Mouse (Mus musculus): ENCODE measurements around the gene Lyst.
"Not testable (repeated sequence)": the region's sequence is repeated elsewhere in the genome, so short reads cannot be mapped to it uniquely, and the experiment has no call there.

Gene Lyst

GRCm38 (mm10) chr13:13784420-13784936, 194.3 kb downstream of the Lyst start:
- DNase-seq: no peak

DNA sequence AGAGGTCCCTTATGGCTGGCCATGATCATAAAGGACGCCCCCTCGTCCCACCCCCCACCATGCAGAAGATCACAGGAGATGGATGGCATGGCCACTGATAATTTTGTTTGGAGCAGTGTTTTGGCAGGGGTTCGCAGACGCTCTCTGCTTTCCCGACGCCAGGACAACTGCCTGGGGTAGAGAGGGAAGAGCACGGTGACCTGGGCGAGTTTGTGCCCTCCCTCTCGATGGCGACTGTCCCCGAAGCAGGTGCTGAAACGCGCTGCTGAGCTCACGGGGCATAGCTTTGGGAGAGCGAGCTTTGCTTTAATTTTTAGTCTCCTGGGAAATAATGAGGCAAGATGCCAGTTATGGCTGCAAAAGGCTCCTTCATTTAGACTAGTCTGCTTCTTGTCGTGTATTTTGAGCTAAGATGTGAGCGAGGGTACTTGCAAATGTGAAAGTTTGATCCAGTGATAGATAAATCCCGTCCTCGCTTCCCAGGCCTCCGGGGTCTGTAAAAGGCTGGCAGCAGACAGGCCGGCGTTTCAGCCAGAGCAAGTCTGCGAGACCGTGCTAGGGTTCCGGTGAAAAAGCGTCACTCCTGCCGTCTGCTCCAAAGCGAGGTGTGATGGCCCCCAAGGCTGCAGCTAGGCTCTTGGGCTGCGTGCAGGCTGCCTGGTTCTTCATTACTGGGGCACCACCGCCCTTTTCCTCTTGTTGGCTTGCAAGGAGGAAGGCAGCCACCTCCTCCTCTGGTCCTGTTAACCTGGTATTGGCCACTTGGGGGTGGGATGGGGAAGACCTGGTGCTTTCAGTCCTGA, 195.0 kb downstream of the Lyst start:
- no peak for DNase-seq

- DNase-seq: no peak
These were observed 196.8 kb downstream of the Lyst start for GRCm38 (mm10) chr13:13786971-13787370.

DNA sequence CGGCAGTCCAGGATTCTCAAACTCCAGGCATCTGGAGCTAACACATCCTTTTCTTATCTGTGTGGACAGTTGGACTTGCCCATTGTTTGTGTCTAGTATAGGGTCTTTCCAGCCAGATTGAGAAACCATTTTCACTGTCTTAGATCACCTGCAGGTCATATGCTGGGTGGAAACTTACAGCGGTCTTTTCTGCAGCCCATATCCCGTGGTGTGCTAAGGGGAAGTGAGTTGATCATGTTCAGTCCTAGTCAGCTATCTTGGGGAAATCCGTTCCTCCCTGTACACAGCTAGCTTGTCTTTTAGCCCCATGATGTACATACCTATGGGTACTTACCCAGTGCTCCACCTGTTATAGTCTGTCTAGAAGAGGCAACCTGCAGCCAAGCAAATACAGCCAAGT, 197.9 kb downstream of the Lyst start:
- no peak for DNase-seq

- DNase-seq: peak; percentile 31
These were observed 201.8 kb downstream of the Lyst start for GRCm38 (mm10) chr13:13791981-13792380.

DNA sequence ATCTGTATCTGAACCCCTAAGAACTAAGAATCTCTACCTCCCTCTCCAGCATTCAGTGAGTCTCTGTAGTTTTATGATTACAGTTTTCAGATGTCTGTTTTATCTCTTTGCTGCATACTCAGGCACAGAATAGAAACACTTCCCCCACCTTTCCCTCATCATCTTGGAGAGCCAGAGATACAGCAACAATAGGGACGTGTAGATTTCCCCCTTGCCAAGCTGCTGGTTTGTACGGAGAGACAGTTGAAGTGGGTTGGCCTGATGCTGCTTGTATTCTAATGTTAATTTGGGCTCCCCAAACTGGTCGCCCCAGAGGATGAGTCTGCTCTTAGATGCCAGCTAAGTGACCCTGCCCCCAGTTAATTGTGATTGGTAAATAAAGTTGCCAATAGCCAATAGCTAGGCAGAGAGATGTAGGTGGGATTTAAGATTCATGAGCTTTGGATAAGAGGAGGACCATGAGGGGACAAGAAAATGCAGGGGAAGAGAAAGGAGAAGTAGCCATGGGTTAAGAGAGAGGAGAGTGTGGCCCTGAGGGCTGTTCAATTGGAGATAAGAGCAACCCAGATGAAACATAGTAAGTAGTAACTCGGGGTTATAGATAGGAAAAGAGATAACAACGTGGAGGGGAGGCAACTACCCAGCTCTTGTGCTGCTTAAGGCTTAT, 205.1 kb downstream of the Lyst start:
- DNase-seq: no peak

GRCm38 (mm10) chr13:13796082-13796481, 205.9 kb downstream of the Lyst start:
- no peak for DNase-seq

DNA sequence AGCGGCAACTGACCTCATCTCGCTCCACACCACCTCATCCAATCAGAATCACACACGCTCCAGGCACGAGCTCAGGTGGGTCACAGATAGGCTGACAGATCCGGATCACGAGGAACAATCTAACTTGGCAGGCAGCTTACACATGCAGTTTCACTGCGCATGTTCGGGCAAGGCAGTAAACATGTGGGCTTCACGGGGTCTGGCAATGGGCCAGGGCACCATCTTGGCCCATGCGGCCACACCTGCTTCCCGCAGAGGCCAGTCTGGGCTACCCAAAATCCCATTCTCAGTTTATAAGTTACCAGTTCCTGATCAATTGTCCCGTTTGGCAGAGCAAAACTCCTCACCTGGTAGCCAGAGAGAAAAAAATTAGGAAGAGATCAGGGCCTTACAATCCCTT, 207.6 kb downstream of the Lyst start:
- DNase-seq: not testable (repeated sequence)

- DNase-seq: no peak
These were observed 208.6 kb downstream of the Lyst start for GRCm38 (mm10) chr13:13798775-13799174.

DNA sequence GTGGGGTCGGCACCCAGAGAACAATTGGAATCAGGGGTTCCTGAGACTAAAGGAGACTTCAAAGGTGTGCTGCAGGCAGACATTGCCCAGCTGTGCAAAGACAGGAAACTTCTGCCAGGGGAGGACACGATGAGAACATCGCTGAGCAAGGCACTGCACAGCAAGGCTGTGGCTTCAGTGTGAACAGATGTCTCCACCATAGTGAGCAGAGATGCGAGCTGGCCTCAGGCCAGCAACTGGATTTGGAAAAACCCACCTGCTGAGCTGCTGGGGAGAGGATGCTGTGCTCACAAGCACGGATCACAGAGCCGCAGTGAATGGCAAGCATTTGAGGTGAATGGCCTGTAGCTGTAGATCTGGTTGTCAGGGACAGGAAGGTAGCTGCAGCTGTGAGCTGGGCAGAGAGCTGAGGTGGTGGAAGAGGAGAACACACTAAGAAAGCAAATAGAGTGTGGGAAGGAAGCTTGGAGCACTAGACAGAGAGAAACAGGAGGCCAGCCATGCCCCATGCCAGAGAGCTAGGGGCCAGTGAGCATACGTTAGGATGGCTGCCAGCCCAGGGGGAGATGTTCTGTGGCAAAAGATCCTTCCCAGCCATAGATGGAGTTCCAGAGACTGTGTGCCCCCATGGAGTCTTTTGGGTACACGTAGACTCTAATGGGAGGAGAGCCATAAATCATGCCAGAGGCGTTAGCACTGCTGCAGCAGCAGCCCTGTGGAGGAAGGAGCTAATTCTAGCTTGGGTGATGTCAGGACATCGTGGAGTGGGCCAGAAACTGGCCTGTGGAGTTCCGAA, 218.3 kb downstream of the Lyst start:
- DNase-seq: peak; percentile 44

GRCm38 (mm10) chr13:13810885-13811284, 220.7 kb downstream of the Lyst start:
- no peak for DNase-seq

GRCm38 (mm10) chr13:13818696-13819095, 228.5 kb downstream of the Lyst start:
- DNase-seq: no peak

- no peak for DNase-seq
These were observed 230.3 kb downstream of the Lyst start for GRCm38 (mm10) chr13:13820234-13821123.

DNA sequence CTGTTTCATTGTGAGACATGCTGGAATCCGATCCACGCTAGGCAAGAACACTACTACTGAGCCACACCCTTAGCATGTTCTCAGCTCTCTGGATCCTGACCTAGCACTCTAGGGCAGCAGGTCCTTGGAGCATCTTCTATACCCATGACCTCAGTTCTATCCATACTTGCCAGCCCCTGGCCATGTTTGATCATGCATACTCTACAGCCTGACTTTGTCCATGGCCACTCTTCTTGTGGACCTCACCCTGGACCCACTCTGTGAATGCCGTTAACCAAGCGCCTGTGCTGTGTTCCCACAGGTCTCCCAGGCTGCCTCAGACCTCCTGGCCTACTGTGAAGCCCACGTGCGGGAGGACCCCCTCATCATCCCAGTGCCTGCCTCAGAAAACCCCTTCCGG, 234.7 kb downstream of the Lyst start:
- no peak for DNase-seq

DNA sequence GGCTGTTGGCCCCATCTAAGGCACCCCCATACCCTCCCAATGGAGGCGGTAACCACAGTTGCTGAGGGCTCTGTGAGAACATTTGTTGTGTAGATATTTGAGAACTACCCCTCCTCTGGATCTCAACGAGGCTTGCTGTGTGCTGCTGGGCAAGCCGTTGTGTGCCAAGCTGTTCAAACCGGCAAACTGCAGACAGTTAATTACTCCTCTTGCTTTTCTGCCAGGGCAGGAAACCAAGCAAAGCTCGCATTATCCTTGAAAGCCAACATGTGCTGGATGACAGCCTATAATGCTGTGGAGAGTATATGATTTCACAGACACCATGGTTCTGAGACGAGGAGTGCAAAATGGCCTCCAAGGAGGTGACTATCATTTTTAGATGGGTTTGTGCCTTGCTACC, 236.3 kb downstream of the Lyst start:
- no peak for DNase-seq

GRCm38 (mm10) chr13:13828125-13828524, 237.9 kb downstream of the Lyst start:
- DNase-seq: no peak

Data from right cerebral cortex, postnatal 14 days (tissue).